Mouse (Mus musculus): ENCODE data around the gene Cep104.
A peak's percentile ranks its signal among the peaks of the same experiment; 100 is the strongest.

DNA sequence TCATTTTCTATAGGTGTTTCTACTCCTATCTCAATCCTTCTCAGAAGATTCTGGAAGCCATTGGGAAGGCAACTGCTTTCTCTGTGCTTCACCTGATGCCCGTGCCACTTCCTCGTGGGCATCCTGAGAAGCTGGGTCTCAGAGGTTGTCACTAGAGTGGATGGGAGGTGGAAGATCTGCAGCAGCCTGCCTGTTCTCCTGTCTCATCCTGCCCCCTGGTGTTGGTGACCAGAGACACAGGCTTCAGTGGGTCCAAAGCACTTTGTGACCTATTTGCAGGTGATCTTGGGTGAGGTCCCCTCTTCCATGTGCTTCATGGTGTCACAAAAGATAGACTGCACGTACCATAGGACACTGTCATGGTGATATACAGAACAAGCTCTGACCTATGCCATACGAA is 31.8 kb upstream of the Cep104 start:
- TF ChIP-seq CTCF (IDR thresholded peaks at IDR 0.05; ENCODE audit: low read depth): peak; percentile 73
- TF ChIP-seq EP300 (IDR thresholded peaks at IDR 0.05; ENCODE audit: low read depth): no peak

Measured in liver, embryonic 14.5 days (tissue).